Mouse (Mus musculus) erythroblast, embryonic 14.5 days (primary cell): ENCODE results near the gene Mtnr1b.

ENCODE experiments used
- GATA1 ChIP-seq: IDR thresholded peaks from 2 replicates; pipeline ENCODE4 v1.6.1; 2012; ENCODE audit warnings: low read length, inconsistent platforms, mixed read lengths
- TAL1 ChIP-seq: IDR thresholded peaks from 3 replicates; pipeline ENCODE4 v1.6.1; 2012; ENCODE audit warnings: low read length, inconsistent platforms, mixed read lengths

DNA sequence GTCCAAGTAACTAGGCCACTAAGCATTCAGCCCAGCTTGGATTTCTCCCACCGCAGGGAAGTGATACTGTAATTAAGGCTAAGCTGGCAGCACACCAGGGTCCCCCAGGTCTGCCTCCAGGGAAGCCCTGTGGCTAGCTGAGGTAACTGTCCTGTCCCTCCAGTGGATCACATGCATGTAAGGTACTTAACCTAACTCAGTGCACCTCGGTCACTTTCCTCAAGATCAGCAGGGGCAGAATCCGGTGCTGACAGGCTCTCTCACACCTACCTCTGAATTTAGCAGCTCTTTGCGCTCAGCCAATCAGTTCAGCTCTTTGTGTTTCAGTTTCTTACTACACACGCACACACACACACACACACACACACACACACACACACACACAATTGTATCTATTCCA lies 13.0 kb downstream of the Mtnr1b start:
- TF ChIP-seq GATA1 (no peak), TAL1 (no peak)
